Mouse (Mus musculus) heart, postnatal 25 days (tissue): Measurements from ENCODE around the gene Gm21586. TPM values are rescaled to one million over a fixed set of nuclear protein-coding genes. Genes with fewer than 3 reads are reported as not detected.
"Not testable (repeated sequence)": the region's sequence is repeated elsewhere in the genome, so short reads cannot be mapped to it uniquely, and the experiment has no call there.

Experiments used
- DNase-seq: peaks from one replicate; pipeline ENCODE4 v3.0.0; 2022; ENCODE audit warnings: low spot score
- intact Hi-C: fragments of 180-260 bp; cut with DNase I; formaldehyde crosslinking; loops from one replicate; pipeline ENCODE4 v1.15.1; 2025
- total RNA-seq, 2 experiments: library from RNA; stranded (reverse); gene quantifications; 2 replicates each; pipeline ENCODE4 v1.2.3; 2021

Gene Gm21586
- not detected for total RNA-seq

DNA sequence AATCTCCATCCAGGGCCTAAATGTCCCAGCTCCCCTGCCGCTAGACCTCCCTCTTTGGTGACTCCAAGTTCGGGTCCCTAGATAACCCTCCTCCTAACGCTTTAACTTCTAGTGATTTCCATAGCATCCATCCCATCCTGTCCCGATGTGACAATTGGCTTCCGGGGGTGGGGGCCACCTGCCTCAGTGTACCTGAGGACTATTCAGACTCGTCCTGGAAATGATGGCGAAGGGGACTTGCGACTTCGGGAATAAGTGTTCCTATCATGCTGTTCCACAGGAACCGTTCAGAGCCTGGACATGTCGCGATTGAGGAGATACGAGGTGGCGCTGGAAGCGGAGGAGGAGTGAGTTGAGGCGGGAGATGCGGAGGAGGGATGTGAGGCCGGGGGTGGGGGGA is at the start of gene Gm21586:
Gene Gm21586, plus strand, starts transcription at position 301 of the 400 bp plus-strand sequence.
- DNase-seq, intact Hi-C loops: not testable (repeated sequence)

DNA sequence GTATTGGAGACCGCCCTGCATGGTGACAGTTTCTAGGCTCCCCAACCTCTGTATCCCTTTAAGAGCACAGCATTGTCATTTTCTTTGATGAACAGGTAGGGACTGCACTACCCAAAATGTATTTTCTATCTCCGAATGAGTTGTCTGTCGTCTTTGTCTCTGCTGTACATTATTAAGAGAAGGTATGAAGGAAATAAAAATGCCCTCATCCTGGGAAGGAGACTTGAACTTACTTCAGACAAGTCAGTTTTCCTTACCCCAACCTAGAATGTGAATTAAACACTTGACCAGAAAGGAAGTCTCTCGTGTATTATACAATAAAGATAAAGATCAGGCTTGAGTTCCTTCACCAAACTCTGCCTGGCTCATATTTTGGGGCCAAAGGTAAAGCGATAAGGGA is 27.3 kb downstream of the Gm21586 start, which contains the start of gene Gm2163:
Gene Gm2163, plus strand, starts transcription at position 301 of the 400 bp plus-strand sequence.
- intact Hi-C loops, DNase-seq: not testable (repeated sequence)

Other genes starting within 250 kb of the Gm21586 start
- under 1 TPM in 1 of 2 experiments, not detected in 1; 0.14 TPM for gene Gm10600, start 198.7 kb upstream of the Gm21586 start, total RNA-seq
- gene Ccl21b, start 183.6 kb upstream of the Gm21586 start, total RNA-seq, result not detected
- gene Gm21953, start 145.1 kb upstream of the Gm21586 start, total RNA-seq, result not detected
- gene Fam205a3, start 121.0 kb upstream of the Gm21586 start, total RNA-seq, result under 1 TPM in 1 of 2 experiments, not detected in 1; 0.08 TPM
- not detected for gene Gm2163, start 27.4 kb downstream of the Gm21586 start, total RNA-seq
- gene Fam205a2, start 88.8 kb downstream of the Gm21586 start, total RNA-seq, result under 1 TPM in 1 of 2 experiments, not detected in 1; 0.08 TPM
- not detected for gene Gm10591, start 172.8 kb downstream of the Gm21586 start, total RNA-seq
- gene Gm2564, start 190.3 kb downstream of the Gm21586 start, total RNA-seq, result 1 to 10 TPM; 1.1 to 2.2 TPM
- not detected for gene Ccl27b, start 215.9 kb downstream of the Gm21586 start, total RNA-seq
- gene Il11ra2, start 222.5 kb downstream of the Gm21586 start, total RNA-seq, result under 1 TPM in 1 of 2 experiments, not detected in 1; 0.21 TPM